Mouse (Mus musculus): ENCODE results near the gene Ankrd23. TPM values are rescaled to one million over a fixed set of nuclear protein-coding genes. Genes with fewer than 3 reads are reported as not detected.

Ankrd23 gene
- total and polyA plus RNA-seq, 3 experiments: 310 to 397 (median 338) TPM

- DNase-seq: no peak
- no peak overlapping the region for H3K9ac ChIP-seq (ENCODE audit: low read depth, low read length)
- 79% methylated on average over 11 of the region's 11 CpGs for WGBS
- no peak overlapping the region for H3K27ac ChIP-seq
- H3K79me2 ChIP-seq (replicated peaks; ENCODE audit: control insufficient read depth, insufficient read depth, low read length): 0 out of 2 replicates have a peak, but pooled peaks cover 2% of the 10 kb centered on the region
- H3K36me3 ChIP-seq (ENCODE audit: control insufficient read depth, insufficient read depth, low read length): peaks cover 3% of the 10 kb centered on the region
- intact Hi-C loops (cut with DNase I): no loop called here
- TF ChIP-seq EP300 (IDR thresholded peaks at IDR 0.05; ENCODE audit: insufficient read depth, low read depth, low read length) (no peak), POLR2A (IDR thresholded peaks at IDR 0.05; ENCODE audit: insufficient read depth, low read depth, low read length) (no peak), CTCF (IDR thresholded peaks at IDR 0.05) (no peak)
- peaks cover 5% of the 10 kb centered on the region; the same call in 1 of the 2 replicates for H3K4me1 ChIP-seq (ENCODE audit: control insufficient read depth, insufficient read depth, low read length)
- H3K4me3 ChIP-seq: no peak overlapping the region
- H3K27me3 ChIP-seq (ENCODE audit: control insufficient read depth, insufficient read depth, low read length): no peaks in the 10 kb centered on the region
Measured at GRCm38 (mm10) chr1:36519626-36520025, 17.1 kb downstream of the Ankrd23 start.

- no peak overlapping the region for H3K4me3 ChIP-seq
- TF ChIP-seq POLR2A (IDR thresholded peaks at IDR 0.05; ENCODE audit: insufficient read depth, low read depth, low read length): no peak
- TF ChIP-seq CTCF (IDR thresholded peaks at IDR 0.05): no peak
- no peak for TF ChIP-seq EP300 (IDR thresholded peaks at IDR 0.05; ENCODE audit: insufficient read depth, low read depth, low read length)
- H3K36me3 ChIP-seq (ENCODE audit: control insufficient read depth, insufficient read depth, low read length): peaks cover 5% of the 10 kb centered on the region
- 56% methylated on average over 3 of the region's 3 CpGs for WGBS
- intact Hi-C loops (cut with DNase I): no loop called here
- peaks cover 5% of the 10 kb centered on the region; the same call in 1 of the 2 replicates for H3K4me1 ChIP-seq (ENCODE audit: control insufficient read depth, insufficient read depth, low read length)
- H3K79me2 ChIP-seq (replicated peaks; ENCODE audit: control insufficient read depth, insufficient read depth, low read length): 0 out of 2 replicates have a peak, but pooled peaks cover 2% of the 10 kb centered on the region
- no peaks in the 10 kb centered on the region for H3K27me3 ChIP-seq (ENCODE audit: control insufficient read depth, insufficient read depth, low read length)
- H3K9ac ChIP-seq (ENCODE audit: low read depth, low read length): no peak overlapping the region
- H3K27ac ChIP-seq: no peak overlapping the region
- DNase-seq: no peak
Measured at GRCm38 (mm10) chr1:36518259-36518658, 18.4 kb downstream of the Ankrd23 start.

DNA sequence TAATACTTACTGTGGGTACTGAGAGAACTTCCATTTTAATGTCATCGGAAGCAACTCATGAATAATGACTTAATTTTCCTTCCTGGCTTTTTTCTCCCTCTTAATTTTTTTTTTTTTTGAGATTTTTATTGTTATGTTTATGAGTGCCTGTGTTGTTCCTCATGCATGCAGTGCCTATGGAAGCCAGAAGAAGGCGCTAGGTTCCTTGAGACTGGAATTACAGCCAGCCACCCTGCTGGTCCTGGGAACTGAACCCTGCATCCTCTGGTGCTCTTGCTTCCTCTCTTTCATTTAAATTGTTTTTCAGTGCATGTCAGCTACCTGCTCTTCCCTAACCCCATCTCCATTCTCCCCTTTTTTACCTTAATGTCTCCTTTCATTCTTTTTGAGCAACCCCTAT, 23.0 kb downstream of the Ankrd23 start:
- DNase-seq: no peak
- Histone ChIP-seq H3K79me2 (replicated peaks; ENCODE audit: control insufficient read depth, insufficient read depth, low read length) (0 out of 2 replicates have a peak, but pooled peaks cover 2% of the 10 kb centered on the region), H3K9ac (ENCODE audit: low read depth, low read length) (no peak overlapping the region), H3K4me3 (peak overlapping the region; percentile 68), H3K36me3 (ENCODE audit: control insufficient read depth, insufficient read depth, low read length) (peaks cover 4% of the 10 kb centered on the region; the same call in 1 of the 2 replicates), H3K4me1 (ENCODE audit: control insufficient read depth, insufficient read depth, low read length) (peaks cover 6% of the 10 kb centered on the region), H3K27me3 (ENCODE audit: control insufficient read depth, insufficient read depth, low read length) (no peaks in the 10 kb centered on the region), H3K27ac (no peak overlapping the region)
- no peak for TF ChIP-seq POLR2A (IDR thresholded peaks at IDR 0.05; ENCODE audit: insufficient read depth, low read depth, low read length)
- TF ChIP-seq EP300 (IDR thresholded peaks at IDR 0.05; ENCODE audit: insufficient read depth, low read depth, low read length): no peak
- peak; percentile 67 for TF ChIP-seq CTCF (IDR thresholded peaks at IDR 0.05)
- intact Hi-C loops (cut with DNase I): loop anchor here (1.0 kb wide), 1 partner anchor 31 kb away; no protein-coding TSS in a partner anchor
- 58% methylated on average over 2 of the region's 2 CpGs for WGBS

DNA sequence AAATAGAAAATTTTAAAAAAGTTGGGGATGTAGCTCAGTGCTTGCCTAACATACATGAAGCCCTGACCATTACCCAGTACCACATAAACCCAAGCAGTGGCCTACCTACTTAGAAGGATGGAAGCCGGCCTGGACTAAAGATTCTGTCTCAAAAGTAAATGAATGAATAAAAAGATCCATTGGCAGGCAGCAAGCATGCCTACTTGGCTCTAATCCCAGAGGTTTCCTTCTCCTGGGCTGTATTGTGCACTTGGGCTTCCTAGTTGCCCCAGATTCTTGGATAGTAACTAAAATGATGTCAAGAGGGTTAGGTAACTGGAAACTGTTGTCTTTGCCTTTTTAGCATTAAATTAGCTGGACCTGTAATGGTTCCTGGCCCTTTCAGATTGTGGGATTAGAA, 23.4 kb downstream of the Ankrd23 start:
- no peaks in the 10 kb centered on the region for H3K27me3 ChIP-seq (ENCODE audit: control insufficient read depth, insufficient read depth, low read length)
- WGBS: 11% methylated on average over 1 of the region's 1 CpGs
- TF ChIP-seq CTCF (IDR thresholded peaks at IDR 0.05) (no peak), EP300 (IDR thresholded peaks at IDR 0.05; ENCODE audit: insufficient read depth, low read depth, low read length) (no peak), POLR2A (IDR thresholded peaks at IDR 0.05; ENCODE audit: insufficient read depth, low read depth, low read length) (no peak)
- DNase-seq: no peak
- H3K27ac ChIP-seq: no peak overlapping the region; the same call in 1 of the 2 replicates
- H3K79me2 ChIP-seq (replicated peaks; ENCODE audit: control insufficient read depth, insufficient read depth, low read length): 0 out of 2 replicates have a peak, but pooled peaks cover 2% of the 10 kb centered on the region
- peaks cover 6% of the 10 kb centered on the region for H3K4me1 ChIP-seq (ENCODE audit: control insufficient read depth, insufficient read depth, low read length)
- intact Hi-C loops (cut with DNase I): loop anchor here (1.0 kb wide), 1 partner anchor 31 kb away; no protein-coding TSS in a partner anchor
- peaks cover 4% of the 10 kb centered on the region; the same call in 1 of the 2 replicates for H3K36me3 ChIP-seq (ENCODE audit: control insufficient read depth, insufficient read depth, low read length)
- no peak overlapping the region for H3K9ac ChIP-seq (ENCODE audit: low read depth, low read length)
- H3K4me3 ChIP-seq: peak overlapping the region; percentile 68

GRCm38 (mm10) chr1:36512966-36513280, 23.8 kb downstream of the Ankrd23 start:
- WGBS: 4% methylated on average over 16 of the region's 16 CpGs
- no peak for DNase-seq

More at GRCm38 (mm10) chr1:36512966-36513280, 23.8 kb downstream of the Ankrd23 start:
- Histone ChIP-seq H3K9ac (ENCODE audit: low read depth, low read length) (peak overlapping the region; percentile 95), H3K4me3 (peak overlapping the region; percentile 68), H3K27me3 (ENCODE audit: control insufficient read depth, insufficient read depth, low read length) (no peaks in the 10 kb centered on the region), H3K27ac (peak overlapping the region; percentile 43), H3K36me3 (ENCODE audit: control insufficient read depth, insufficient read depth, low read length) (peaks cover 4% of the 10 kb centered on the region; the same call in 1 of the 2 replicates), H3K79me2 (replicated peaks; ENCODE audit: control insufficient read depth, insufficient read depth, low read length) (0 out of 2 replicates have a peak, but pooled peaks cover 2% of the 10 kb centered on the region), H3K4me1 (ENCODE audit: control insufficient read depth, insufficient read depth, low read length) (peaks cover 5% of the 10 kb centered on the region)
- intact Hi-C loops (cut with DNase I): loop anchor here (1.0 kb wide), 1 partner anchor 31 kb away; no protein-coding TSS in a partner anchor
- TF ChIP-seq POLR2A (IDR thresholded peaks at IDR 0.05; ENCODE audit: insufficient read depth, low read depth, low read length): no peak
- TF ChIP-seq CTCF (IDR thresholded peaks at IDR 0.05): no peak
- TF ChIP-seq EP300 (IDR thresholded peaks at IDR 0.05; ENCODE audit: insufficient read depth, low read depth, low read length): no peak
